Mouse (Mus musculus): ENCODE measurements around the gene Pde4b.

The Pde4b gene

GRCm38 (mm10) chr4:102408938-102409337 lies 321.6 kb downstream of the Pde4b start:
- Histone ChIP-seq H3K4me3 (replicated peaks; ENCODE audit: low read length) (no peak overlapping the region), H3K9me3 (ENCODE audit: low read length) (no peaks in the 10 kb centered on the region), H3K27me3 (ENCODE audit: insufficient read depth, low read length) (no peaks in the 10 kb centered on the region), H3K4me1 (replicated peaks; ENCODE audit: low read depth, low read length) (no peaks in the 10 kb centered on the region), H3K36me3 (ENCODE audit: insufficient read depth, low read length) (no peaks in the 10 kb centered on the region)
- no peak for TF ChIP-seq NANOG (IDR thresholded peaks at IDR 0.05; ENCODE audit: borderline replicate concordance, low read length)
- no peak for TF ChIP-seq POU5F1 (IDR thresholded peaks at IDR 0.05; ENCODE audit: borderline replicate concordance, low read length)
- no peak for TF ChIP-seq CTCF (conservative IDR thresholded peaks at IDR 0.05; ENCODE audit: low read length)

- Histone ChIP-seq H3K36me3 (ENCODE audit: insufficient read depth, low read length) (no peaks in the 10 kb centered on the region), H3K27me3 (ENCODE audit: insufficient read depth, low read length) (no peaks in the 10 kb centered on the region), H3K4me3 (replicated peaks; ENCODE audit: low read length) (no peak overlapping the region), H3K9me3 (ENCODE audit: low read length) (no peaks in the 10 kb centered on the region), H3K4me1 (replicated peaks; ENCODE audit: low read depth, low read length) (no peaks in the 10 kb centered on the region)
- TF ChIP-seq NANOG (IDR thresholded peaks at IDR 0.05; ENCODE audit: borderline replicate concordance, low read length) (no peak), CTCF (conservative IDR thresholded peaks at IDR 0.05; ENCODE audit: low read length) (no peak), POU5F1 (IDR thresholded peaks at IDR 0.05; ENCODE audit: borderline replicate concordance, low read length) (no peak)
These were observed 325.8 kb downstream of the Pde4b start for GRCm38 (mm10) chr4:102413101-102413500.

- no peaks in the 10 kb centered on the region for H3K27me3 ChIP-seq (ENCODE audit: insufficient read depth, low read length)
- no peaks in the 10 kb centered on the region for H3K4me1 ChIP-seq (replicated peaks; ENCODE audit: low read depth, low read length)
- TF ChIP-seq CTCF (conservative IDR thresholded peaks at IDR 0.05; ENCODE audit: low read length), result no peak
- no peak for TF ChIP-seq NANOG (IDR thresholded peaks at IDR 0.05; ENCODE audit: borderline replicate concordance, low read length)
- no peak for TF ChIP-seq POU5F1 (IDR thresholded peaks at IDR 0.05; ENCODE audit: borderline replicate concordance, low read length)
- no peak overlapping the region for H3K4me3 ChIP-seq (replicated peaks; ENCODE audit: low read length)
- H3K36me3 ChIP-seq (ENCODE audit: insufficient read depth, low read length), result no peaks in the 10 kb centered on the region
- H3K9me3 ChIP-seq (ENCODE audit: low read length), result no peaks in the 10 kb centered on the region
These were observed 326.5 kb downstream of the Pde4b start for GRCm38 (mm10) chr4:102413794-102414193.

- H3K27me3 ChIP-seq (ENCODE audit: insufficient read depth, low read length), result no peaks in the 10 kb centered on the region
- H3K4me1 ChIP-seq (replicated peaks; ENCODE audit: low read depth, low read length), result no peaks in the 10 kb centered on the region
- no peak overlapping the region for H3K4me3 ChIP-seq (replicated peaks; ENCODE audit: low read length)
- no peak for TF ChIP-seq NANOG (IDR thresholded peaks at IDR 0.05; ENCODE audit: borderline replicate concordance, low read length)
- no peak for TF ChIP-seq CTCF (conservative IDR thresholded peaks at IDR 0.05; ENCODE audit: low read length)
- no peak for TF ChIP-seq POU5F1 (IDR thresholded peaks at IDR 0.05; ENCODE audit: borderline replicate concordance, low read length)
- no peaks in the 10 kb centered on the region for H3K9me3 ChIP-seq (ENCODE audit: low read length)
- no peaks in the 10 kb centered on the region for H3K36me3 ChIP-seq (ENCODE audit: insufficient read depth, low read length)
These were observed 327.3 kb downstream of the Pde4b start for GRCm38 (mm10) chr4:102414610-102415009.

- Histone ChIP-seq H3K4me3 (replicated peaks; ENCODE audit: low read length) (no peak overlapping the region), H3K9me3 (ENCODE audit: low read length) (no peaks in the 10 kb centered on the region), H3K27me3 (ENCODE audit: insufficient read depth, low read length) (no peaks in the 10 kb centered on the region), H3K36me3 (ENCODE audit: insufficient read depth, low read length) (no peaks in the 10 kb centered on the region), H3K4me1 (replicated peaks; ENCODE audit: low read depth, low read length) (no peaks in the 10 kb centered on the region)
- TF ChIP-seq POU5F1 (IDR thresholded peaks at IDR 0.05; ENCODE audit: borderline replicate concordance, low read length) (no peak), NANOG (IDR thresholded peaks at IDR 0.05; ENCODE audit: borderline replicate concordance, low read length) (no peak), CTCF (conservative IDR thresholded peaks at IDR 0.05; ENCODE audit: low read length) (no peak)
These were observed 333.6 kb downstream of the Pde4b start for GRCm38 (mm10) chr4:102420794-102421397.

- Histone ChIP-seq H3K36me3 (ENCODE audit: insufficient read depth, low read length) (no peaks in the 10 kb centered on the region), H3K4me3 (replicated peaks; ENCODE audit: low read length) (no peak overlapping the region), H3K27me3 (ENCODE audit: insufficient read depth, low read length) (no peaks in the 10 kb centered on the region), H3K4me1 (replicated peaks; ENCODE audit: low read depth, low read length) (no peaks in the 10 kb centered on the region), H3K9me3 (ENCODE audit: low read length) (no peaks in the 10 kb centered on the region)
- TF ChIP-seq POU5F1 (IDR thresholded peaks at IDR 0.05; ENCODE audit: borderline replicate concordance, low read length) (no peak), CTCF (conservative IDR thresholded peaks at IDR 0.05; ENCODE audit: low read length) (no peak), NANOG (IDR thresholded peaks at IDR 0.05; ENCODE audit: borderline replicate concordance, low read length) (no peak)
These were observed 334.1 kb downstream of the Pde4b start for GRCm38 (mm10) chr4:102421398-102421859.

GRCm38 (mm10) chr4:102424104-102424503 lies 336.8 kb downstream of the Pde4b start:
- no peaks in the 10 kb centered on the region for H3K4me1 ChIP-seq (replicated peaks; ENCODE audit: low read depth, low read length)
- TF ChIP-seq NANOG (IDR thresholded peaks at IDR 0.05; ENCODE audit: borderline replicate concordance, low read length) (no peak), POU5F1 (IDR thresholded peaks at IDR 0.05; ENCODE audit: borderline replicate concordance, low read length) (no peak), CTCF (conservative IDR thresholded peaks at IDR 0.05; ENCODE audit: low read length) (no peak)
- no peaks in the 10 kb centered on the region for H3K27me3 ChIP-seq (ENCODE audit: insufficient read depth, low read length)
- H3K9me3 ChIP-seq (ENCODE audit: low read length), result no peaks in the 10 kb centered on the region
- no peak overlapping the region for H3K4me3 ChIP-seq (replicated peaks; ENCODE audit: low read length)
- no peaks in the 10 kb centered on the region for H3K36me3 ChIP-seq (ENCODE audit: insufficient read depth, low read length)

GRCm38 (mm10) chr4:102425422-102425821 lies 338.1 kb downstream of the Pde4b start:
- Histone ChIP-seq H3K27me3 (ENCODE audit: insufficient read depth, low read length) (no peaks in the 10 kb centered on the region), H3K9me3 (ENCODE audit: low read length) (no peaks in the 10 kb centered on the region), H3K36me3 (ENCODE audit: insufficient read depth, low read length) (no peaks in the 10 kb centered on the region), H3K4me3 (replicated peaks; ENCODE audit: low read length) (no peak overlapping the region), H3K4me1 (replicated peaks; ENCODE audit: low read depth, low read length) (no peaks in the 10 kb centered on the region)
- TF ChIP-seq NANOG (IDR thresholded peaks at IDR 0.05; ENCODE audit: borderline replicate concordance, low read length), result no peak
- TF ChIP-seq CTCF (conservative IDR thresholded peaks at IDR 0.05; ENCODE audit: low read length), result no peak
- no peak for TF ChIP-seq POU5F1 (IDR thresholded peaks at IDR 0.05; ENCODE audit: borderline replicate concordance, low read length)
